Mouse (Mus musculus): ENCODE measurements around the gene Tgm4.

- TF ChIP-seq POLR2A (IDR thresholded peaks at IDR 0.05; ENCODE audit: borderline replicate concordance, extremely low read depth, low read depth, low read length) (no peak), CTCF (IDR thresholded peaks at IDR 0.05; ENCODE audit: insufficient read depth, low read length) (no peak)
These were observed 79.4 kb downstream of the Tgm4 start for GRCm38 (mm10) chr9:123113931-123114330.

Data from lung, adult 2 months (tissue).